Mouse (Mus musculus): Measurements from ENCODE around the gene Ttc13. TPM values are rescaled to one million over a fixed set of nuclear protein-coding genes. Genes with fewer than 3 reads are reported as not detected.
A peak's percentile ranks its signal among the peaks of the same experiment; 100 is the strongest.

The Ttc13 gene
- polyA plus RNA-seq, 1 experiment: 30.6 TPM

- no peak for TF ChIP-seq POLR2A (IDR thresholded peaks at IDR 0.05; ENCODE audit: borderline replicate concordance, low read depth, low read length)
- no peak for TF ChIP-seq CTCF (IDR thresholded peaks at IDR 0.05; ENCODE audit: low read depth, low read length)
- Histone ChIP-seq H3K4me3 (ENCODE audit: insufficient read depth, low read length) (peak overlapping the region; percentile 63), H3K4me1 (ENCODE audit: control insufficient read depth, insufficient read depth, low read length) (no peaks in the 10 kb centered on the region; the same call in 1 of the 2 replicates), H3K27ac (ENCODE audit: insufficient read depth, low read depth, low read length) (no peak overlapping the region)
These were observed 29.4 kb upstream of the Ttc13 start for GRCm38 (mm10) chr8:124751191-124751590.

DNA sequence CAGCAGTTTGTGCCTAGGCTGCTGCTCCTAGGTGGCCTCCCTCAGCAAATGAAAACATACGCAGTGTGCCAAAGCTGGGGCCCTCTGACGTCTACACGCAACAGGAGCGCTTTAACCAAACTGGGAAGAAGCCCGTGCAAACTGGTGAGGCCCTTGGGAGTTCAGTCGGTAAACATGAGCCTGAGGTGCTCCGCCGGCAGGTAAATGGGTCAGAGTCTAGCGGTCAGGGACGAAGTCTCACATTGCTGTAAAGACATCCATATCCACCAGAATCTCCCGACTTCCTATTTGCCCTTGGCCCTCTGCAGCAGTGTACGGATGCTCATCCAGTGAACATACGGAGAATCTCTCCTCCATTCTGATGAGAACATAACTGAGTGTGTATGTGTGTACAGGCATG lies 24.9 kb upstream of the Ttc13 start:
- Histone ChIP-seq H3K4me3 (ENCODE audit: insufficient read depth, low read length) (no peak overlapping the region), H3K4me1 (ENCODE audit: control insufficient read depth, insufficient read depth, low read length) (no peaks in the 10 kb centered on the region), H3K27ac (ENCODE audit: insufficient read depth, low read depth, low read length) (no peak overlapping the region)
- TF ChIP-seq POLR2A (IDR thresholded peaks at IDR 0.05; ENCODE audit: borderline replicate concordance, low read depth, low read length) (no peak), CTCF (IDR thresholded peaks at IDR 0.05; ENCODE audit: low read depth, low read length) (no peak)

DNA sequence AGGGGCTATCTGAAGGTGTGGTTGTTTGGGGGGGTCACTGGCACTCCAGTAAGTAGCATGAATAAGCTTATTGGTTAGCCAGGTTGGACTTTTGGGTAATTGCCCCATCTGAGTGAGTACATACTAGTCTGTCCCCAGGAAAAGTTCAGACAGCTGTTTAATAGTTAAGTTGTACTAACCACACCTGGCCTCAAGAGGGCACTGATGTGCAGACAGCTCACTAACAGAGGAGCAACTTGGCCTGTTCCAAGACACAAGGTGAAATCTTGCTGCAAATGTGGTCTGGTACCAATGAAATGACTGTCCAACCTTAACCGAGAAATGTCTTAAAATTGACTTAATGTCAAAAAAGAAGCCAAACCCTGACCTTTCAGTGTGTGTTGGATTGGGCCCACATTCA lies 17.5 kb upstream of the Ttc13 start:
- Histone ChIP-seq H3K4me3 (ENCODE audit: insufficient read depth, low read length) (no peak overlapping the region), H3K4me1 (ENCODE audit: control insufficient read depth, insufficient read depth, low read length) (no peaks in the 10 kb centered on the region), H3K27ac (ENCODE audit: insufficient read depth, low read depth, low read length) (no peak overlapping the region)
- TF ChIP-seq CTCF (IDR thresholded peaks at IDR 0.05; ENCODE audit: low read depth, low read length) (no peak), POLR2A (IDR thresholded peaks at IDR 0.05; ENCODE audit: borderline replicate concordance, low read depth, low read length) (no peak)

- H3K27ac ChIP-seq (ENCODE audit: insufficient read depth, low read depth, low read length): no peak overlapping the region
- TF ChIP-seq POLR2A (IDR thresholded peaks at IDR 0.05; ENCODE audit: borderline replicate concordance, low read depth, low read length) (no peak), CTCF (IDR thresholded peaks at IDR 0.05; ENCODE audit: low read depth, low read length) (no peak)
- H3K4me1 ChIP-seq (ENCODE audit: control insufficient read depth, insufficient read depth, low read length): no peaks in the 10 kb centered on the region
- H3K4me3 ChIP-seq (ENCODE audit: insufficient read depth, low read length): no peak overlapping the region
These were observed 13.7 kb upstream of the Ttc13 start for GRCm38 (mm10) chr8:124735371-124735911.

GRCm38 (mm10) chr8:124732828-124733227 lies 11.0 kb upstream of the Ttc13 start:
- H3K27ac ChIP-seq (ENCODE audit: insufficient read depth, low read depth, low read length): no peak overlapping the region
- TF ChIP-seq CTCF (IDR thresholded peaks at IDR 0.05; ENCODE audit: low read depth, low read length) (no peak), POLR2A (IDR thresholded peaks at IDR 0.05; ENCODE audit: borderline replicate concordance, low read depth, low read length) (no peak)
- no peaks in the 10 kb centered on the region for H3K4me1 ChIP-seq (ENCODE audit: control insufficient read depth, insufficient read depth, low read length)
- no peak overlapping the region for H3K4me3 ChIP-seq (ENCODE audit: insufficient read depth, low read length)

- Histone ChIP-seq H3K4me1 (ENCODE audit: control insufficient read depth, insufficient read depth, low read length) (peaks cover 15% of the 10 kb centered on the region), H3K27ac (ENCODE audit: insufficient read depth, low read depth, low read length) (no peak overlapping the region), H3K4me3 (ENCODE audit: insufficient read depth, low read length) (no peak overlapping the region)
- TF ChIP-seq POLR2A (IDR thresholded peaks at IDR 0.05; ENCODE audit: borderline replicate concordance, low read depth, low read length): no peak
- no peak for TF ChIP-seq CTCF (IDR thresholded peaks at IDR 0.05; ENCODE audit: low read depth, low read length)
These were observed 2.5 kb upstream of the Ttc13 start for GRCm38 (mm10) chr8:124724301-124724700.

DNA sequence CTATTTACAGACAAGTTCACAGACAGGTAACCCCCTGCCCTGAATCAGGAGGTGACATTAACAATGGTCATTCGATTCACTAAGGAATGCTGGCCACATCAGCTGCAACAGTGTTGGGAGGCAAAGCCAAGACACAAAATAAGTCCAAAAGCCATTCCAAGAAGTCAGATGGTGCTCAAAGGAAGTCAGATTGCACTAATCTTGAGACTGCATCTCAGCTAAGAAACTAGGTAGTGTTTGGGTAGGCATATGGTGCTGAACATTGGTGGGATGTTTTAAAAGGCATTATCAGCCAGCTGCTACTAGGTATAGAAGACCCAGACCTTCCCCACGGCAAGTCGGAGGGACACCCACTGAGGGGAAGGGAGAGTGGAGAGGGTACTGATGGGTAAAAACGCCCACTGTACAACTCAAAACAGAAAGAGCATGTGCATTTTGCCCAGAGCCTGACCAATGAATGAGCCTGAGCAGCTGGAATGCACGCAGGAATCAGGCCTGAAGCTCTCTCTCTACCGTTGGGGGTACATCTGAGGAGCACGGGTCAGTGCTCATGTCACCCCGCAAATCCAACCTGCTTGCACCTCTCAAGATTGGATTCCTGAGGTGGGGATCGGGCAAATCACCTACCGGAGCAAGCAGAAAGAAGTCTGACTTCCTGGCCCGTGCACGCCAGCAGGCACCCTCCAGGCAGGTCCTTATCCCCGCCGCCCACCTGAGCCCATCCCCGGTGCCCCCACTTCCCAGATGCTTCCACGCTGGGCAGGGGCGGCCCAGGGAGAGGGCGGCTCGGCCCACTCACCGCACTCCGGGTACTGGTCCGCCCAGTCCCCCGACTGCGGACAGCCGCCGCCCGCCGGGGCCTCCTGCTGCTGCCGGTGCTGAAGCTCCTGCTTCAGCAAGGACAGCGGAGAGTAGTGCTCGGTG lies 583 bp downstream of the Ttc13 start:
- TF ChIP-seq POLR2A (IDR thresholded peaks at IDR 0.05; ENCODE audit: borderline replicate concordance, low read depth, low read length): no peak
- TF ChIP-seq CTCF (IDR thresholded peaks at IDR 0.05; ENCODE audit: low read depth, low read length): no peak
- H3K4me3 ChIP-seq (ENCODE audit: insufficient read depth, low read length): peak overlapping the region; percentile 89
- no peak overlapping the region for H3K27ac ChIP-seq (ENCODE audit: insufficient read depth, low read depth, low read length)
- peaks cover 15% of the 10 kb centered on the region for H3K4me1 ChIP-seq (ENCODE audit: control insufficient read depth, insufficient read depth, low read length)

DNA sequence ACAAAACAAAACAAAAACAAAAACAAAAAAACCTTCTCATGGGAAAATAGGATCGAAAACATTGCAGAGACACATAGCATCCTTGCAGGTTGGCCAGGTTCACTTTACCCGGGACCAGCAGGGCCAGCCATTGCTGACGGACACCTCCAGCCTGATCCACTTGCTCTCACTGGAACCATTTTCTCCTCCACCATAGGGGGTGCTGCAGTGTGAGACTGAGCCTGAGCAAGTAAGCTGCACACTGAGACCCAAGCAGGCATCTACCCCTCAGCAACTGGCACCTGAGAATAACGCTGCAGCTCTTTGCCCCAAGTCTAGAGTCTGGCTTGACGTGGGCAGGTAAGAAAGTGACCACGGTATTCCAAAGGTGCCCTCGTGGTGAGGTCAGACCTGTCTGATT lies 1.6 kb downstream of the Ttc13 start:
- Histone ChIP-seq H3K4me3 (ENCODE audit: insufficient read depth, low read length) (no peak overlapping the region), H3K27ac (ENCODE audit: insufficient read depth, low read depth, low read length) (no peak overlapping the region), H3K4me1 (ENCODE audit: control insufficient read depth, insufficient read depth, low read length) (peaks cover 15% of the 10 kb centered on the region)
- TF ChIP-seq CTCF (IDR thresholded peaks at IDR 0.05; ENCODE audit: low read depth, low read length): no peak
- TF ChIP-seq POLR2A (IDR thresholded peaks at IDR 0.05; ENCODE audit: borderline replicate concordance, low read depth, low read length): no peak

GRCm38 (mm10) chr8:124715736-124716135 lies 6.0 kb downstream of the Ttc13 start:
- Histone ChIP-seq H3K27ac (ENCODE audit: insufficient read depth, low read depth, low read length) (no peak overlapping the region), H3K4me3 (ENCODE audit: insufficient read depth, low read length) (no peak overlapping the region)

GRCm38 (mm10) chr8:124713207-124713606 lies 8.6 kb downstream of the Ttc13 start:
- TF ChIP-seq POLR2A (IDR thresholded peaks at IDR 0.05; ENCODE audit: borderline replicate concordance, low read depth, low read length) (no peak), CTCF (IDR thresholded peaks at IDR 0.05; ENCODE audit: low read depth, low read length) (no peak)
- no peak overlapping the region for H3K4me3 ChIP-seq (ENCODE audit: insufficient read depth, low read length)
- H3K27ac ChIP-seq (ENCODE audit: insufficient read depth, low read depth, low read length): no peak overlapping the region
- no peaks in the 10 kb centered on the region for H3K4me1 ChIP-seq (ENCODE audit: control insufficient read depth, insufficient read depth, low read length)

More at GRCm38 (mm10) chr8:124715736-124716135, 6.0 kb downstream of the Ttc13 start:
- TF ChIP-seq CTCF (IDR thresholded peaks at IDR 0.05; ENCODE audit: low read depth, low read length) (no peak), POLR2A (IDR thresholded peaks at IDR 0.05; ENCODE audit: borderline replicate concordance, low read depth, low read length) (no peak)
- peaks cover 7% of the 10 kb centered on the region for H3K4me1 ChIP-seq (ENCODE audit: control insufficient read depth, insufficient read depth, low read length)
